Mouse (Mus musculus): ENCODE data around the gene Tfap2e. TPM values are rescaled to one million over a fixed set of nuclear protein-coding genes. Genes with fewer than 3 reads are reported as not detected.

Gene Tfap2e
- total and polyA plus RNA-seq, 3 experiments: not detected

DNA sequence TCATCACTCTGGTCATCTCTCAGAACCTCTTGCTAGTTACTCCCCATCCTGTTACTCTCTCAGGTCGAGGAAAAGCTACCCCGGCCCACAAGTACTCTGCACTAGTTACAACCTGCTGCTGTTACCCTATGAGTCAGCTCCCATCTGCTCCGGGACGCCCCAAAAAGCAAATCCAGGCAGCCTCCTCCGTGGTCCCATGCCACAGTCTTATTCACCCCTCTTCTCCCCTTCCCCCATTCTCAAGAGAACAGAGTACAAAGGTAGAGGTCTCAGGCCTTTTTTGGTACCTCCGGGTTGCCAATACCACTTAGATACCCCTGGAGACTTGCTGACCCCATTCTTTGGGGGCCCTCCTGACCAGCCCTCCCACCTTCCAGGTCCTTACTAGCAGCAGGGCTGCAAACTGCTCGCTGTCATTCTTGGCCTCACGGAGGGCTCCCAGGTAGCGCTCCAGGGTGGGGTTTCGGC, 15.6 kb upstream of the Tfap2e start:
- no peak for DNase-seq

- DNase-seq: no peak
These were observed 15.0 kb upstream of the Tfap2e start for GRCm38 (mm10) chr4:126750863-126751555.

DNA sequence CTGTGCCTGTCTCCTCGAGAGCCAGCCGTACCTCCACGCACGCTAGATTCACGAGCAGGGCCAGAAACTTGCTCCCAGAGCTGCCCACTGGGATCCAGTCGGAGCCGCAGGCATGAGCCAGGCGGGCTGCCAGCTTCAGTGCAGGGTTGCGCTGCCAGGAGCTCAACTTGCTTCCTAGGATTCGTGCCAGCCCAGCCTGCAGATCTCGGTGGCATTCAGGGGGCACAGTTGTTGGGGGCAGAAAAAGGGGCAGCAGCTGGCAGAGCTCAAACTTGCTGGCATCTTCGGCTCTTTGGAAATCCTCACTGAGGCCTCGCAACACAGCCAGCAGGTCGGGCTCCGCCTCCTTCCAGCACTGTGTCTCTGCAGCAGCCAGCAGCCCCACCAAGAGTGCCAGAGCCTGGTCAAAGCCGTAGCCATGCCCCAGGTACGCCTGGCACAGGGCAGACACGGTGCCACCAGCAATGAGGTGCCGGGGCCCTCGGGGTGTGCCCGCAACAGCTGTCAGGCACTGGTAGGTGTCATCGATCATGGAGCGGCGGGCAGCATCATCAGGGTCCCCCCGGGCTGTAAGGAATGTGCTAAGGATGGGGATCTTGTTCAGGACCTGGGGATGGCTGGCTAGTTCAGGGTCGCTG, 14.1 kb upstream of the Tfap2e start:
- no peak for DNase-seq

DNA sequence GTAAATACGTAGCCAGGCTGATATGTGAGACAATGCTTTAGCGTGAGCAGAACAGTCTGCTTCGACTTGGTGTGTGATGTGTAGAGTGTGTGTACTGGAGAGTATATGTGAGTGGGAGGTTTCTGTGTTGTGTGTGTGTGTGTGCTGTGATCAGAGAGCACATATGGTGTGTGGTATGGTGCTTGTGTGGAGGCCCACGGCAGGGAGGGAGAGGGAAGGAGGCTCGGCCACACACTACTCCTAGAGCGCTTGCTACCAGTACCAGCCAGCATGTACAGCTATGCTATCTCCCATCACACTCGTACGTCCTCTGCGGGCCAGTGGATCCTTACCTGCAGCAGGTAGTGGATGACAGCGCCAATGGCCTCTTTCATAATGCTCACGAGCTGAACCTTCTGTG, 13.5 kb upstream of the Tfap2e start:
- DNase-seq: no peak

- DNase-seq: no peak
These were observed 12.3 kb upstream of the Tfap2e start for GRCm38 (mm10) chr4:126748381-126748780.

DNA sequence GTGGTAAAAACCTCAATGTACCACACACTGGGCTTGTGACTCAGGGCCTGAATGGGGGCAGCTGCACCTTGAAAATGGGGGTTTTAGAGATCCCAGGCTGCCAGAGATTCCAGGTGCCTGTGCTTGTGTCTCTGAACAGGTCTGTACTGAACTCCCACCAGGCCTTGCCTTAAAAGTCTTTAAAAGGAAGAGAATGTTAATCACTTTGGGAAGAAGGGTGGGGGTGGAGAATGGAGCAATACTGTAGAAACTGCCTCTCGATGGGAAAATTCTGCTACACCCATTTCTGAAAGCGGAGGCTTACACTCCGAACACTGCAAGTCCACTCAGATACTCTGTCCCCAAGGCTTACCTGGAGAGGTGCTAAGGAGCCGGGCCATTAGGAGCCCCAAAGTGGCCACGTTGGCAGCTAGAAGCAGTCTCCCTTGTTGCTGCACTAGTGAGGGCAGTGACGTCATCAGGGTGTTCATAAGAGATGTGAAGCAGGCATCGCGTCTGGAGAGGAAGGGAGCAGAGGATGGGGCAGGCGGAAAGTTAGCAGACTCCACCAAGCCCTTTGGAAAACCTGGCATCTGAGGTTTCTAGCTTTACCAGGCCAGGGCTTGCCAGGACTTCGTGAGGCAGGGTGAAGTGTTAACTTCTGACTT, 10.3 kb upstream of the Tfap2e start:
- DNase-seq: no peak

- DNase-seq: peak; percentile 44
These were observed 9.6 kb upstream of the Tfap2e start for GRCm38 (mm10) chr4:126745506-126746193.

- no peak for DNase-seq
These were observed 8.8 kb upstream of the Tfap2e start for GRCm38 (mm10) chr4:126744831-126745230.

- no peak for DNase-seq
These were observed 7.7 kb upstream of the Tfap2e start for GRCm38 (mm10) chr4:126743713-126744112.

GRCm38 (mm10) chr4:126742976-126743375, 6.9 kb upstream of the Tfap2e start:
- no peak for DNase-seq

DNA sequence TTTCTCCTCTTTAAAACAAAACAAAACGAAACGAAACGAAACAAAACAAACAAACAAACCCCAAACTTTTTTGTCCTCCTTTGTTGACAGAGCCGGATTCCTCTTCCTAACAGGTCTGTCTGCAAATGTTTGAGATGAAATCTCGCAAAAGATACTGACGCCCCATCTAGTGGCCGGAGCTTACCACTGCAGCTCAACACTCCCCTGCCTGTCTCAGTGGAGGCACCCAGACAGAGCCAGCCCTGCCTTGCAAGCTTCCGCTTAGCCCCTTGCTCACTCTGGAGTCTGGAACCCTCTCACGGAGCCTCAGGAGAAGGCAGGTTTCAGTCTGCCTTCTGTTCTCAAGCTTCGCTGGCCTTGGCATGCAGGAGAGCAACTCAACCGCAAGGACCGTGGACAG, 5.4 kb upstream of the Tfap2e start:
- peak; percentile 79 for DNase-seq

GRCm38 (mm10) chr4:126739966-126740676, 4.1 kb upstream of the Tfap2e start:
- DNase-seq: no peak

GRCm38 (mm10) chr4:126735382-126736000, 549 bp downstream of the Tfap2e start:
- DNase-seq: no peak

- no peak for DNase-seq
These were observed 1.2 kb downstream of the Tfap2e start for GRCm38 (mm10) chr4:126734700-126735381.

DNA sequence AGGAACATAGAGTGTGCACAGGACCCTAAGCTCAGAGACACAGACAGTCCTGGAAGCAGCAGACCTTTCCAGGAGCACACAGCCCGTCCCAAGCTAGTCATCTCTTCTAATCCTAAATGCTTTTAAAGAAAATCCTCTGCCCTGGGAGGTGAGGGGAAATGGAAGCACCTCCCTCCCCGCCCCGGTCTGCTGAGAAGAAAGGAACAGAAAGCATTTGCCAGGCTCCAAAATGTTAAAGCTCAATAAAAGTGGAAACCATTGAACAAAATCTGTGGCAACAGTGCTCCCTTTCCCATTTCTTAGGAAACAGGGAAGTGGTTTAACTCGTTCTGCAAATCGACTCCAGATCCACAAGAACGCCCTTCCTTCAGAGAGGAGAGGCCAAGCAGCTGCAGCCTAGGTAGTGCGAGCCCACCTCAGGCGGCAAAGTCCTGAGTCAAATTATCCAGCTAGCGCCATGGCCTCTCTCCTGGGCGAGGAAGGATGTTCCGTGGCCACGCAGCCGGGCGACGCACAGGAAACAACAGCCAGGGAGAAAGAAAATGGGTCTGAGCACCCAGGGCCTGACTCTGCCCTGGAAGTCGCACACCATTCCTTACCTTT, 1.9 kb downstream of the Tfap2e start:
- no peak for DNase-seq

GRCm38 (mm10) chr4:126732531-126733380, 3.3 kb downstream of the Tfap2e start:
- no peak for DNase-seq

- DNase-seq: no peak
These were observed 3.9 kb downstream of the Tfap2e start for GRCm38 (mm10) chr4:126732111-126732510.

GRCm38 (mm10) chr4:126707439-126707826, 28.6 kb downstream of the Tfap2e start:
- DNase-seq: no peak

- no peak for DNase-seq
These were observed 29.2 kb downstream of the Tfap2e start for GRCm38 (mm10) chr4:126706630-126707438.

Data from adrenal gland, adult 2 months (tissue).